Mouse (Mus musculus) liver, embryonic 16.5 days (tissue): ENCODE data around the gene Slc25a45. TPM values are rescaled to one million over a fixed set of nuclear protein-coding genes. Genes with fewer than 3 reads are reported as not detected.

Source experiments
- ATAC-seq: fragments of 200-750 bp; cut with Nextera tagmentation; 2 replicates; pipeline ENCODE4 v1.8.0; 2017; ENCODE audit warnings: low read depth, mild to moderate bottlenecking, moderate number of reproducible peaks, moderate library complexity
- H3K27ac ChIP-seq: fragments of 300-500 bp; sonication (generic); 2 replicates; pipeline ENCODE4 v1.5.1; 2014; ENCODE audit warnings: mild to moderate bottlenecking, low read length
- H3K27me3 ChIP-seq: fragments of 300-500 bp; sonication (generic); 2 replicates; pipeline ENCODE4 v1.6.1; 2014; ENCODE audit warnings: low read depth, low read length, mixed read lengths; ENCODE audit not compliant: control insufficient read depth, insufficient read depth
- H3K36me3 ChIP-seq: fragments of 300-500 bp; sonication (generic); 2 replicates; pipeline ENCODE4 v1.6.1; 2014; ENCODE audit warnings: mild to moderate bottlenecking; ENCODE audit not compliant: control insufficient read depth, insufficient read depth
- H3K4me1 ChIP-seq: fragments of 300-500 bp; sonication (generic); 2 replicates; pipeline ENCODE4 v1.6.1; 2014; ENCODE audit warnings: low read depth, low read length, mixed read lengths; ENCODE audit not compliant: control insufficient read depth
- H3K4me2 ChIP-seq: fragments of 300-500 bp; sonication (generic); 2 replicates; pipeline ENCODE4 v1.6.1; 2014; ENCODE audit warnings: low read depth, low read length, mixed read lengths
- H3K4me3 ChIP-seq: fragments of 300-500 bp; sonication (generic); 2 replicates; pipeline ENCODE4 v1.5.1; 2014; ENCODE audit warnings: low read depth, mild to moderate bottlenecking, low read length
- H3K9ac ChIP-seq: fragments of 300-500 bp; sonication (generic); 2 replicates; pipeline ENCODE4 v1.6.1; 2014; ENCODE audit warnings: low read depth, low read length
- H3K9me3 ChIP-seq: fragments of 300-500 bp; sonication (generic); replicated peaks from 2 replicates; pipeline ENCODE4 v1.6.1; 2016; ENCODE audit warnings: low read length; ENCODE audit not compliant: control insufficient read depth
- WGBS: fragments of 180-500 bp; shearing (Covaris S2); extraction: QIAGEN DNeasy Blood & Tissue Kit; methylation state at CpG from one replicate; pipeline ENCODE4 v1.1.7; 2014; ENCODE audit not compliant: insufficient replicate concordance; 5-methylcytosine and 5-hydroxymethylcytosine counted together
- polyA plus RNA-seq: library from polyadenylated mRNA; unstranded; fragments of >200 nt; fragmentation: Nextera tagmentation; extraction: Ambion mirVana; gene quantifications from 2 replicates; pipeline ENCODE4 v1.2.1, GENCODE M21; 2015

The Slc25a45 gene
- polyA plus RNA-seq, 1 experiment from 2014 or later = 6.9 TPM

DNA sequence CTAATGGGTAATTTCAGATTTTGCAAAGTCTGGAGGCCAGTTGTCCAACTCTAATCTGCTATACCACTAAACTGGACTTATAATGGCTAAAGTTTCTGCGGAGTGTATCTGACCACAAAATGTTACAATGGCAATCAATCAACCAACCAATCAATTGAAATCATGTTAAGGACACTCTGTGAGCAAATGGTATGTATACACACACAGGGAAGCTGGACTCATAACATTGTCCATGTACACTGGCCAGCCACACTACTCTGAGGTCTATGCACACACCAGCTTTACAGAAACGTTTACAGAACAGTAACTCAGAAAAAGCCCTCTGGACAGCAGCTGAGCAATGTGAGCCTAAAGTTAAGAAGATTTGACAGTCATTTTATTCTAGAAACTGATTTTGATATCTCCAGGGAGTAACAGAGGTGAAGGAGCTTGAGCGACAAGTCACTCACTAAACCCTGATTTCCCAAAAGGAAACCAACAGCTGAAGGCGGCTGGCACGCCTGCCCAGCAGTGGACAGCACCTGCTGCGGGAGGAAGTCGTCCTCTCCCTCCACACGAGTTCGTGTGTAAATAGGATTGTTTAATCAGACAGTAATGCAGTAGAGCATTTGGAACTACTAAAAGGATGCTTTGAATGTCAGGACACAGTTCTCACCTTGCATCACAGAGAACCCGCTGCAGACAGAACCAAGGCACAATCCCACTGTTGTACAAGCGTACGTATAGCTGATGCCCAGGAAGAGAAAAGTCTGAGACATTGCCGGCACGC, 38.1 kb upstream of the Slc25a45 start:
- Histone ChIP-seq H3K4me3 (no peak overlapping the region), H3K4me1 (peaks cover 45% of the 10 kb centered on the region), H3K27ac (no peak overlapping the region), H3K9me3 (no peaks in the 10 kb centered on the region), H3K4me2 (no peak overlapping the region), H3K36me3 (no peaks in the 10 kb centered on the region), H3K9ac (no peak overlapping the region), H3K27me3 (no peaks in the 10 kb centered on the region)
- WGBS = 54% methylated on average over 14 of the region's 14 CpGs
- ATAC-seq = no peak

DNA sequence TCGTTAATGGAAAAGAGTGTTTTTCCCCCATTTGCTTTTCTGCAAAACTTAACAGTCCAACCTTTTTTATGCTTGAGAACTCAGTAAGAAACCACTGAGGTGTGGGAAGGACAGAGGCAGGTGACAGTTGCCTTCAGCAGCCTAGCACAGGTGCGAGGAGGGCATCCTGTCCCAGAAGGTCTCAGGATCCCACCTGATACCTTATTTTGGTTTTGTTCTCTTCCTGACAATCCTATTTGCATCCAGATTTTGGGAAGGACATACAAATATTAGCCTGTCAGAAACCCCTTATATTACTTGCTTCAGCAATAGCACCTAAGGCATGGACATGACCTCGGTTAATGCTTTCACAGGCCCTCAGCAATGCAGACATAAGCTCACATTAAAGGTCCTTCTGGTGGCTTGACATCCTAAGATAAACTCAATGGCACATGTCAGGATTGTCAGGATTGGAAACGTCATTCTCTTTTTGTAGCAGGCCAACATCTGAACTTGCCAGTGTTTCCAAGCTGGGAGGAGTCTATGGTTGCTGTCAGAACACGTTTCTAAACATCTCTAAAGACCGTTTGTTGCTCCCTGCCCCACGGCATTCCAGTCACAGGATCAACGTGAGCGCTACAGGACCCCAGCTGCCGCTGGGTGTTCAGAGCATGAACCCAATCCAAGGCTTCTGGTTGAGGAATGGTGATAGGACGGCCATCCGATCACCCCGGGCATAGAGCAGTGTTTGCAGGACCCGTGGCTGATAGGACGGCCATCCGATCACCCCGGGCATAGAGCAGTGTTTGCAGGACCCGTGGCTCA, 37.3 kb upstream of the Slc25a45 start:
- H3K4me2 ChIP-seq = no peak overlapping the region
- 70% methylated on average over 18 of the region's 18 CpGs for WGBS
- no peak overlapping the region for H3K9ac ChIP-seq
- no peak overlapping the region; the same call in 1 of the 2 replicates for H3K27ac ChIP-seq
- no peaks in the 10 kb centered on the region for H3K27me3 ChIP-seq
- ATAC-seq = no peak
- H3K36me3 ChIP-seq = no peaks in the 10 kb centered on the region
- H3K4me3 ChIP-seq = no peak overlapping the region
- no peaks in the 10 kb centered on the region for H3K9me3 ChIP-seq
- peaks cover 53% of the 10 kb centered on the region for H3K4me1 ChIP-seq

DNA sequence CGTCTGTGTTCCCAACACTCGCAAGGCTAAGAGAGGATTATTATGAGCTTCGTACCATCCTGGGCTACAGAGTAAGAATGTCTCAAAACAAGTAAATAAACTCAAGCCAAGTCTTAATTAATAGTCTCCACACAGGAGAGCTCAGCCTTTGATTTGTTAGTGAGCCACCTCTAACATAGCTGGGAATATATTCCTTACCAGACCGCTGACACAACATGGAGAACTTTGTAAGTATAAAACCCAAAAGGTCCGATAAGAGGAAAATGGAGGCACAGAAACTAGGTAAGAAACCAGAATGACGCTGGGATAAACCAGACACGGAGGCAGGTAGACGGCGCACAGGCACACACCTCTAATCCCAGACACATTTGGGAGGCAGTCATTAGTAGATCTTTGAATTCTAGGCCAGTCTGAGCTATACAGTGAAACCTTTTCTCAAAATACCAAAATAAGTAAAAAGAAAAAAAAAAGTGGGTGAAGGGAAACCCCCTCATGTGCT, 36.7 kb upstream of the Slc25a45 start:
- no peak overlapping the region for H3K4me3 ChIP-seq
- peak overlapping the region; percentile 96 for H3K27ac ChIP-seq
- H3K9me3 ChIP-seq = no peaks in the 10 kb centered on the region
- no peak for ATAC-seq
- 80% methylated on average over 9 of the region's 9 CpGs for WGBS
- peak overlapping the region; percentile 76; the same call in 1 of the 2 replicates for H3K4me2 ChIP-seq
- no peaks in the 10 kb centered on the region for H3K36me3 ChIP-seq
- H3K9ac ChIP-seq = no peak overlapping the region; the same call in 1 of the 2 replicates
- H3K27me3 ChIP-seq = no peaks in the 10 kb centered on the region
- H3K4me1 ChIP-seq = peaks cover 55% of the 10 kb centered on the region

DNA sequence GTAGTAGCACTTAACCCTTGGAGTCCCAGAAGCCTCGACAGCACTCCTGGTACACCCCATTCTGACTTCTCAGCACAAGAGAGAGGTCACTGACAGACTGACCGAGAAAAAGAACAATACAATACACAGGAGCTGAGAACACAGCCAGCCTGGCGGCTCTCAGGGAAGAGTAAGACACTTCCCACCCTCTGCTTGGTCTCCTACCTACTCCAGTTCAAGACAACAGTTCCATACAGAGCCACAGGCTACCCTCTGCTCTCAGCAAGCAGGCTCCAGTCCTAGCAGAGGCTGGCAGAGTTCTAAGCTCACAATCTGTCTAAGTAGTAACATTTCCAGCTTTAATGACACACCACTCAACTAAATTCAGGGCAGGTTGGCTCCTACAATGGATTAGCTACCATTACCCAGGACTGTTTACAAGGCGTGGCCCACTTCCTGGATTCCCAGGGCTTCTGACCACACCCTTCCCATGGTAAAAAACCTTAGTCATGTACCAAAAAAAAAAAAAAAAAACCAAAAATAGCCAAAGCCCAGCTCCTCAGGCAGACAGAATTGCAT, 36.1 kb upstream of the Slc25a45 start:
- H3K4me3 ChIP-seq = peak overlapping the region; percentile 67
- H3K36me3 ChIP-seq = no peaks in the 10 kb centered on the region
- peaks cover 60% of the 10 kb centered on the region for H3K4me1 ChIP-seq
- WGBS = 34% methylated on average over 4 of the region's 4 CpGs
- H3K9me3 ChIP-seq = no peaks in the 10 kb centered on the region
- peak overlapping the region; percentile 80 for H3K9ac ChIP-seq
- H3K4me2 ChIP-seq = peak overlapping the region; percentile 76
- H3K27ac ChIP-seq = peak overlapping the region; percentile 96
- ATAC-seq = no peak
- no peaks in the 10 kb centered on the region for H3K27me3 ChIP-seq

DNA sequence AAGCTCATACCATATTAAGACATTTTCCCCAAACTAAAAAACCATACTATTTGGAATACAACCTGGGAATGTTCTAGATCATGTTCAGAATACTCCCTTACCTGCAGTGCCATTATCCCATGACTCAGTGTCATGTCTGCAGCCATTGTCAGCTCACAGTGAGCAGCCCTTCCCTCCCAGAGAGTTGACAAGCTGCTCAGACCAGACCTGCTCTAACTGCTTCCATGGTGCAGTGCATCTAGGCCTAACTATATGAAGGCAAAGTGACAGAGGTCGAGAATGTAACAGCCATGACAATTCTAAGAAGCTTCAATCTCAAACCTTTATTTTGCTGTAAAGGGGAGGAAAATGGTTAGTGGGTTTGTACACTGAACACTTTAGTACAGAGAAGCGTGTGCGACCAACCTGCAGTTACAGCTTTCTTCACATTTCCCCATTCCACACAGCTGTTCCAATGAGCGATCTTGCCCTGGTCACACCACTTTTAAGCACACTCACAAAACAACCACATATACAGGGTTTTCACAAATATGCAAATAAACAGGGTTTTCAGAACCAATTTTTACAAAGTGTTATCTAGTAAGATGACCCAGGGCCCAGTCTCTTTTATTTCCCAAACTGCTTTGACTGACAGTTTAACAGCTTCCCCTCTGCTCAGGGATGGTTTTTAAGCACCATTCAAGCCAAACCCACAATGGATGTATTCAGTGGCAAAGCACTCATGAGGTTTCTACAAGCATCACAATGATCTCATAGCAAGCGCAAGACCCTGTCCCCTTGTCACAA, 35.4 kb upstream of the Slc25a45 start:
- Histone ChIP-seq H3K9me3 (no peaks in the 10 kb centered on the region), H3K4me1 (peaks cover 67% of the 10 kb centered on the region), H3K9ac (peak overlapping the region; percentile 80)

DNA sequence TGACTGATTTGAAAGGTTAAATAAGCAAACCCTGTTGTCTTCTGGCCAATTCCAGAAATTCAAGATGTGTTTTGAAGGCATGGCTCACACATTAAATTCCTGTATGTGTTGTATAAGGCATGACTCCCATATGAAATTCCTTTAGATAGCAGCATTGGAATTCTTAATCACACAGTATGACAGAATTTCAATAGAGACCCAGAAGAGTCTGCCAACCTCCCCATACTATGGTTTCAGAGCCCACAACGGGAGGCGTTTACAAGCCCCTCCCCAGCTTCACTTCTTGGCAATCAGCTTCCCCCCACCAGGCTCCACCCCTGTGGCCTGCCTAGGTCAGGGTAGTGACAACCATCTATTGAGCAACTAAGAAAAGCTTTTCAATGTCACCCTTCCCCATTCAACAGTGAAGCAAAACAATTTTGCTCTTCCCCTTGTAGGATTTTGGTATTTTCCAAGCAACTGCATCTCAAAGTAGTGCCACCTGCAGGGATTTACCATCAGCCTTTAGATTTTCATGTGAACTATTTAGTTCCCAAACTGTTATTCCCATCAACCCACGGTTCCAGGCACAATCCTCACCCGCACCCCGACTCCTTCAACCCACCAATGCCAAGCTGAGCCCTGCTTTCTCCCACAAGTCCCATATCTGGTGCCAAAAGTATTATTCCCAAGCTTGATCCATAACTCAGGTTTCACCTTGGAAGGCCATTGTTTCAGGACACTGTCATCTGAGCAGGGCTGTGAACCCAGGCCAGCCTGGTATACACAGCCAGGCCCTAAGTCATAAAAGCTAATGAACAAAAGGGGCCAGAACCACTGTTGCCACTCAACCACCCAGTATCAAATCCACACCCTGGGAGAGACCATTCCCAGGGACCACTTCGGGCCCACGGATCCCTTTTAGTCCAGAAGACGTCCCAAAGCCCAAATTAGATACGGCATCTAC, 34.5 kb upstream of the Slc25a45 start:
- Histone ChIP-seq H3K9ac (peak overlapping the region; percentile 80), H3K36me3 (no peaks in the 10 kb centered on the region), H3K4me2 (peak overlapping the region; percentile 76), H3K4me1 (peaks cover 76% of the 10 kb centered on the region), H3K27me3 (no peaks in the 10 kb centered on the region), H3K27ac (peak overlapping the region; percentile 96), H3K9me3 (no peaks in the 10 kb centered on the region), H3K4me3 (peak overlapping the region; percentile 67)
- 43% methylated on average over 9 of the region's 9 CpGs for WGBS
- no peak for ATAC-seq

More for the DNA sequence above, 35.4 kb upstream of the Slc25a45 start:
- peak overlapping the region; percentile 67 for H3K4me3 ChIP-seq
- H3K36me3 ChIP-seq = no peaks in the 10 kb centered on the region
- H3K27ac ChIP-seq = peak overlapping the region; percentile 96
- peak overlapping the region; percentile 76 for H3K4me2 ChIP-seq
- 65% methylated on average over 5 of the region's 5 CpGs for whole genome bisulfite sequencing
- no peaks in the 10 kb centered on the region for H3K27me3 ChIP-seq
- no peak for ATAC-seq

DNA sequence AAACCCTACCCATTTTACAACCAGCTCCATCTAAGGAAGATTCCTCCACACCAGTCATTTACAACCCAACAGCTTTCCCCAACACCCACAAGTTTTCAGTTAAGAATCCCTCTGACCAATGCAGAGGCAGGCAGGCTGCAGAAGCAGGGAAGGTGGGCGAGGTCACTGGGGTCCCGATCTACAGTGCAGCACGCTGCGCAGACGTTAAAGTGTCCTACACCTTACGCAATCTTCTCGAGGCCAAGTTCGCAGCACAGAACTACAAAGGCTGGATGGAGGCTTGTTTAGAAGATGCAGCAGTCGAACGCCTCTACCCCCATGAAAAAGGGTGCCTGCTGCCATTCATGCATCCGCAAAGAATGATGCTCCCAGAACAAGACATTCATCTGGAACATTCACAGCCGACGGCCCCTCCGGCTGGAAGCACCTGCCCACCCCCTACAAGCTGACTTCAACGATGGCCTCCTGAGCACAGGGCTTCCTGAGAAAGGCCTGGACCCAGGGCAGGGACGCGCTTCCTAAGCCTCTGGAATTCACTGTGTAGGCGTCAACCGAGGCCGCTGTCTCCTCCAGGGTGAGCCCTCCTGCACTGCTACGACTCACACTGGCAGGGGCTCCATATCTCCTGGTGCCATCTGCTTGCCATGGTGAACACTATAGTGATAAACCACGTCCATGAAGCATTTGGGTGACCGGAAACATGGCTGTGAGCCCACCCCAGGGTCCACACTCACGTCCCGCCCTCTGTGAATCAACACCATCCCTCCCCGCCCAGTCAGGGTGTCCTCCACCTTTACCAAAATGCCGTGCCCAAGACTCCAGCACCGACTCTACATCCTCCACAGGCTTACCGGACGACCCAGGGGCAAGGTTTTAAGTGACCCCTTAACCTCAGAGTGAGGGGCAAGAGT, 33.6 kb upstream of the Slc25a45 start:
- Histone ChIP-seq H3K4me1 (peaks cover 86% of the 10 kb centered on the region), H3K9ac (peak overlapping the region; percentile 80), H3K4me3 (peak overlapping the region; percentile 67), H3K9me3 (no peaks in the 10 kb centered on the region), H3K36me3 (no peaks in the 10 kb centered on the region), H3K27me3 (no peaks in the 10 kb centered on the region), H3K27ac (peak overlapping the region; percentile 96), H3K4me2 (peak overlapping the region; percentile 76)
- WGBS = 25% methylated on average over 30 of the region's 30 CpGs
- no peak for ATAC-seq
